Mouse (Mus musculus) mouse embryonic stem cell (cell line): ENCODE measurements around the gene Rgmb.

Experiments
- in situ Hi-C, 2 experiments: fragments of 300-500 bp; cut with MboI; formaldehyde crosslinking; loops; 1 replicate in 1 of 2; 3 replicates in 1 of 2; pipeline ENCODE4 v1.14.3; 2019 to 2020; ENCODE audit warnings: low sequenced_read_pairs in 2 of 2, low pct_unique_long_range_greater_than_20kb in 1 of 2, mixed read lengths in 1 of 2; ENCODE audit not compliant: unreplicated experiment in 1 of 2

The Rgmb gene

GRCm38 (mm10) chr17:15830766-15831644, at the start of gene Rgmb:
Gene Rgmb (minus strand): TSS chr17:15831039.
- in situ Hi-C loops, result no loop called here

DNA sequence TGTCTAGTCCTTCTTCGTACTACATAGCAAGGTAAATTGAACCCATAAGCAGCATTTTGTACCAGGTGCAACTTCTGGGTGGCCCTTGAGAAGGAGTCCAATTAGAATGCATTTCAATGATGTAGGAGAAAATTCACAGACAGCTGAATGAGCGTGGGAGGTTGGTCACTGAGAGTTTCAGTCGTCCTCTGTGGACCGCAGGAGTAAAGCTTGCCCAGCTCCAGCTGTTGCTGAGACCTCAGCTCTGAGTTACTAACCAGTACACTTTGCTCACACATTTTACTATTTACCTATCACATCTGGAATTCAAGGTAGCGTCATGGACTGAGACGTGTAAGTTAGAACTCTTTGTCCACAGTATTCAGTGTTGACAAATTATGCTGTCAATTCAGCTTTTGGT, 43.9 kb upstream of the Rgmb start:
- in situ Hi-C loops, result no loop called here

GRCm38 (mm10) chr17:15872093-15872492, 41.3 kb upstream of the Rgmb start:
- in situ Hi-C loops, result no loop called here

DNA sequence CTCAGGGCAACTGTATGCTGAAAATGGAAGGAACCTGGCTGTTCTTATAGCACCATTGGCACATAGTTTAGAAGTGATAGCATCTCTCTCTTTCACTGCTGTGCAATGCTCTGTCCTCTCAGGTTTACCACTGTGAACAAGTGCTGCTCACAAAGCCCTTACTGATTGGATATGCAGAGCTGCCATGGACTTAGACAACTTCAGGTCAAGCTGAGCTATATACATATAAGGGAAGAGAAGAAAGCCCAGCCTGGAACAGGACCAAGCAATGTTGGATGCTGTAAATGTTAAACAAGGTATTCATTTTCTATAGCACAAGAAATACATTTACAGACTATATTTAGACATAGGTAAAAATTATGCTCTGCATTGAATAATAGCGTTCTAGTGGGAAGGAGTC, 34.4 kb upstream of the Rgmb start:
- in situ Hi-C loops, result no loop called here

DNA sequence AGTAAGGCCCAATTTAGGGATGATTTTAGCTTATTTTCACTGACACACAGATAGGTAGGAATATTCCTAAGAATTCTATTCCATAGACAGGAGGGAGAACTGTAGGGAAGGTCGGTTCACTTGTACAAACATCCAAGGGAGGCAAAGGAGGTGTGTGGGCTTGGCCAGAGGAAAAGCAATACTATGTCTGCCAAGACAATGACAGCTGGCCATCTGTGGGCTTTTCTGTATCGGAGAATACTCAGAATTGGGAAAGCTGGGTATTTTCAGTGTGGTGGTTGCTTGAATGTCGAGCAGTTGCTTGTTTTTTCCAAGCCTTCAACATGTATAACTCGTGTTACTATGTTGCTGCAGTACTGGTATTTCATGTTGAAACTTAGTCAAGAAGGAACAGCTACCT, 31.5 kb upstream of the Rgmb start:
- in situ Hi-C loops, result no loop called here

- in situ Hi-C loops, result no loop called here
Observed at GRCm38 (mm10) chr17:15853121-15853520, 22.3 kb upstream of the Rgmb start.

DNA sequence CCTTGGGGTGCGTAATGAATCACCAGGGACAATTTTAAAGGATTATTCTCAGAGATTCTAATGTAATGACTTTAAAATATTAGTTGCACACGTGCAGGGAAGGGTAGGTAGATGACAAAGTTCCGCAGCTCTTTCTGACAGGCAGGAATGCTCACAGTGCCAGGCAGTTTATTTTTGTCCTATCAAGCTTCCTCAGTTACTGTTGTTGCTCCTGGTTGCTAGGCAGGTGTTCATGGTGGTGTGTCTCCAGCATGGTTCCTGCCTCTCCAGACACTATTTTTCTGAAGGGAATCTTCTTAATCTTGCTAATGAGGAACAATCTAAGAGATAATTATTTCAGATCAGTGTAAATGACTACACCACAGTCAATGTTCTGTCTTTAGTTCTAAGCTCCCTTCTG, 19.7 kb upstream of the Rgmb start:
- in situ Hi-C loops, result no loop called here

DNA sequence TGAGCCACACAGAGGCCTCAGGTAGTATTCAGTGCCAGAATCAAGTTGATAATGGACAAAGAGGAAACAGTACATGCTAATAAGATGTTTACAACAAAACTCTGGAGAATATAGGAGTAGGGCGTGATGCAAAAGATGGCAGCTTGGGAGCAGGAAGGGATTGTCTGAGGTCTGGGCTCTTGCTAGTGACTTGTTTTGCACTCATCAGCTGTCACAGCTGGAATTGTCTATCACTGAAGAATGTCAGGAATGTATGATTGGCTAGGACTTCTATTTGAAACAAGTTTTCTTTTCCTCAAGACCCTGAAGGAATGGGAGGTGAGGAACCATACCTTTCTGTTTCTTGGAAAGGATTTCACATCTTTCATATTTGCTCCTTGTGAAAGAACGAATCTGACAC, 10.6 kb upstream of the Rgmb start:
- in situ Hi-C loops, result no loop called here

DNA sequence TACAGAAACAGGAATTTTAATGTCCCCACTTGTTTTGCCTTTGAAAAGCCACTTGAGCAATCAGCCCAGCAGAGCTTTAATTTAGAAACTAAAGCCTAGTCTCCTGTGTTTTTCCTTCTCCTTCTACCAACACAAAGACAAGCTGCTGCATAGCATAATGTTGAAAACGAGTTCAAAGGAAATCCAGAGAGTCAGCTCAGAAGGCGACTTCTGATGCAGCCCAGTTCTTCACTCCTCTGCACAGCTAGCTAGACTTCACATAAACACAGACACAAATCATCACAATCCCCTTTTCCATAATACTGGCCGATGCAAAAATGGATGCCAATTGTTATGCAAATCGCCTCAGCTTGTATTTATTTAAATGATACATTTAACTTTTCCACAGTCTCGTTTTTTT, 1.6 kb upstream of the Rgmb start:
- in situ Hi-C loops, result no loop called here

DNA sequence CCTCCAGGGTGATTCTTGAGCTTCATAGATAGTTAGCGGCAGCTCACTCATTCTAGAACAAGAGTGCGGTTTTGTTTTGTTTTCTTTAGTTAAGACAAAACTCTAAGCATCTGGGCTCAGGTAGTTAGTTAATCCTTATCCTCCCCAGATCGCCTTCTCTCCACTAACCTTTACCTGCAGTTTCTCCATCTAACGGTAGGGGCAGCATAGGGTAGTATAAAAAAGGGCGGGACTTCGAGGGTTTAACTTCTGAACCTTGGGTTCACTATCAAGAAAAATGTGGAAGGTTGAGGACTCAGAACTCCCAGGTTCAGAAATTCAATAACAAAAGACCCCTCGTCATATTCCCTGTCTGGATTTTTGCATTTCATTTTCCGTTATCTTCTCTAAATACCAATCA, 971 bp upstream of the Rgmb start:
- in situ Hi-C loops, result no loop called here

DNA sequence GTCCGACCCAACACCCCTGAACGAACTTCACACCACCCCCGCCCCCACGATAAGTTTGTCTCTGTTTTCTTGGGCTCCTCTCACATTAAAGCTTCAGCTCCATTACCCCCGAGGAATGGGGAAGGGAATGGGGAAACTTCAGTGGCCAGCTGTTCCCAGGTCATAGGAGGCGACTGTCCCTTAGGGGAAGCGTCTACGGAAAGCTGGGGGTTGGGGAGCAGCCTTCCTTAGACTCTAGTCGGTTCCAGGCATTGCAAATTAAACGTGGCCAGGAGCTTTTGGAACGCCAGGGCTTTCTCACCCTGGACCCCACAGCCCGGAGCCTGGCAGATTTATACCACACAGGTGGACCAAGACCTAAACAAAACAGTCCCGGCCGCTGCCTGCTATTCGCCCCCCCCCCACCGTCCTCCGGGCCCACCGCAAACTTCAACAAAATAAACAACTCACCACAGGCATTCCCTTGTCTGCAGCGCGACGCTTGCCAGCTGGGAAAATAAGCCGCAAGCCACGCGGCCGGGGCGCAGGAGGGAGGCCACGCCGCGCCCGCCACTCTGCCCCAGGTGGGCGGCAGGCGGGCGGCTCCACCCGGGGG, 571 bp downstream of the Rgmb start:
- in situ Hi-C loops, result no loop called here

- in situ Hi-C loops, result no loop called here
Observed at GRCm38 (mm10) chr17:15829198-15830170, 1.4 kb downstream of the Rgmb start.

- in situ Hi-C loops, result no loop called here
Observed at GRCm38 (mm10) chr17:15828131-15828917, 2.5 kb downstream of the Rgmb start.

DNA sequence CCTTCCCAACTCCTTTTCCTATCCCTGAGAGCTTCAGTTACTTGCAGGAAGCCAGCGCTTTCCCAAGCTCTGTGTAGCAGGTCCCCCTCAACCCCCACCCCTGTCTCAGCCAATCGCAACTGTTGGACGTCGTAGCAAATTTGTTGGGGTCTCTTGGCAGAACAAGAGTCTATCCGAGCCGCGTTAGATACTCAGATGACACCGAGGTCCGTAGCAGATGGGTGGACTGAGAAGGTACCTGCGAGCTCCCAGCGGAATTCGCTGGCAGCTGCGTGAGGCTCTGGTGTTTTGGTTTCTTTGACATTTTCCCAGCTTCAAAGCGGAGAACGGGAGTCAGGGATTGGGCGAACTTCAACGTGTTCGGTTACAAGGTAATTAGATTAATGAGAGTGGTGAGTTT, 3.9 kb downstream of the Rgmb start:
- in situ Hi-C loops, result no loop called here

- in situ Hi-C loops, result no loop called here
Observed at GRCm38 (mm10) chr17:15826444-15826909, 4.4 kb downstream of the Rgmb start.

DNA sequence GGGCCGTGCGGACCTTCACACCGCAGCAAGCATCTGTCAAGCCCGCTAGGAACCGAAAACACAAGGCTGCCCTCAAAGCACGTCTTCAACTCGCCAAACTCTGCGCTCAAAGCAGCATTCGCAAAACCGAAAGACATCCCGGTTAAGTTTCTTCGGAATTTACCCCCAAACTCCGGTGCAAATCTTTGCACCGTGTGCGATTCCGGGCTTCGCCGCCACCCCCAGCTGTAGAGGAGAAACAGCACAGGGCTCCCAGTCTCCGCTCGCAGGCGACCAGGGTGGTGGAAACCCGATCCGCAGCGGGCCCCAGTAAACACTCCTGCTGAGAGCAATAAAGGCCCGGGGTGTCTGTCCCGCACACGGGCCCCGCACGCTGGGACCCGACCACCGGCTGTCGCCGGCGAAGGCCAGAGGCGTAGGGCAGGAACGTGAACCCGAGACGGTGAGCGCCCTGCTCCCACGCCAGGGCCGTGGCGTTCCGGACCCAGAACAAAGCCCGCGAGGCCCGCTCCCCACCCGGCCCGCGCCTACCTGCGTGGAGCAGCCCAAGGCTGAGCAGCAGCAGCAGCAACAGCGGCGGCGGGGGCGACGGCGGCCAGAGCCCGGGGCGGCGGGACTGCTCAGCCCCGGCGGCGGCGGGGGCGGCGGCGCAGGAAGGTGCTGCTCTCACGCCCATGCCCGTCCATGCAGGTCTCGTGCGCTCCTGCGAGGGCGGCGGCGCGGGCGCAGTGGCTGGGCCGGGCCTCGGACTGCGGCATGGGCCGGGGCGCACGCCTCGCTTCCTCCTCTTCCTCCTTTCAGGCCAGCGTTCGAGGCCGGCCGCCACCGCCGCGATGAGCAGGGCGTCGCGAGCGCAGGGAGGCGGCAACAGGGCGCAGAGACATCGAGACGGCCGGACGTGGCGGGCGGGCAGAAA, 5.1 kb downstream of the Rgmb start:
- in situ Hi-C loops, result no loop called here

DNA sequence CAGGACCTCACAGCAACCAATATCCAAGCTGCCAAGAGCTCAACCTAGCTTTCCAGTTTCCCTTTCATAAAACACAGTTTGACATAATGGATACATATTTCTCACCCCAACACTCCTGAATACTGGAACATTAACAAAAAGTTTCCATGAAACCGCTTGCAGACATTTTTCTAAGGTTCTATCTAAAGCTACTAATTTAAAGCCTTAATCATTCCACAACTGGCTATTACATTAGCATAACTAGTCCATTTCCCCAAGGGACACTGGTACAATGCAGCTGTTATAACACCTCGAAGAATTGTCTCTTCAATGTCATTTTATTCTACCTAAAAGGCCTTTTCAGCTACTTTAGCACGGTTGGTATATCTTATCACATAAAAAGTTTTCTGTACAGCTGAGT, 6.0 kb downstream of the Rgmb start:
- in situ Hi-C loops, result loop anchor here (25.0 kb wide), 1 partner anchor 1087 kb away; no protein-coding TSS in a partner anchor
